Mouse (Mus musculus) adrenal gland, adult 2 months (tissue): Measurements from ENCODE around the gene Siae. TPM values are rescaled to one million over a fixed set of nuclear protein-coding genes. Genes with fewer than 3 reads are reported as not detected.

Experiments
- DNase-seq: peaks from one replicate; pipeline ENCODE4 v3.0.0; 2021
- polyA plus RNA-seq: library from polyadenylated mRNA; depleted of rRNA; stranded (reverse); fragments of >200 nt; gene quantifications from 2 replicates; pipeline ENCODE4 v1.2.3, GENCODE M21; 2012; rRNA removed
- total RNA-seq, 2 experiments: library from RNA; stranded (reverse); gene quantifications; 2 replicates each; pipeline ENCODE4 v1.2.3; 2021

Siae gene
- total and polyA plus RNA-seq, 3 experiments, result 4.5 to 17.7 (median 16.5) TPM

- no peak for DNase-seq
Observed at GRCm38 (mm10) chr9:37675287-37675686, 119.8 kb downstream of the Siae start.

- DNase-seq, result peak; percentile 6
Observed at GRCm38 (mm10) chr9:37681123-37681522, 125.6 kb downstream of the Siae start.

- no peak for DNase-seq
Observed at GRCm38 (mm10) chr9:37687288-37687940, 131.9 kb downstream of the Siae start.

DNA sequence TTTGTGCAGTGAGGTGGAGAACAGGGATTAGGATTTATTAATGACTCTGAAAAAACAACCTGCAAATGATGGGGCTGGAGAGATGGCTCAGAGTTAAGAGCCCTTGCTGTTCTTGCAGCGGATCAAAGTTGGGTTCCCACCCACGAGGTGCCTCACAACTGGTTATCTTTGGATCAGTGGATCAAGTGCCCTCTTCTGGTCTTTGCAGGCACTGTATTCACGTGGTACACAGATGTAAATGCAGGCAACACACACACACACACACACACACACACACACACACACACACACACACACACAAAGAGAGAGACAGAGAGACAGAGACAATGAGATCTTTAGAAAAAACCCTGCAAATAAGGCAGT lies 132.4 kb downstream of the Siae start:
- no peak for DNase-seq

- DNase-seq, result no peak
Observed at GRCm38 (mm10) chr9:37689970-37690686, 134.6 kb downstream of the Siae start.

Other genes starting within 250 kb of the Siae start
- 1 to 10 TPM; 2.0 to 2.3 TPM for gene Ccdc15, start 207.3 kb upstream of the Siae start, total RNA-seq
- 3.0 and 3.2 TPM in 2 replicates for gene Ccdc15, start 207.3 kb upstream of the Siae start, polyA plus RNA-seq
- gene Hepacam, start 188.3 kb upstream of the Siae start, total RNA-seq, result under 1 TPM in 1 of 2 experiments, not detected in 1; 0.23 TPM
- 0.26 and 0.40 TPM in 2 replicates for gene Hepacam, start 188.3 kb upstream of the Siae start, polyA plus RNA-seq
- 10 to 100 TPM; 17.3 to 27.0 TPM for gene Robo4, start 153.8 kb upstream of the Siae start, total RNA-seq
- 47.5 and 54.0 TPM in 2 replicates for gene Robo4, start 153.8 kb upstream of the Siae start, polyA plus RNA-seq
- gene Robo3, start 122.5 kb upstream of the Siae start, total RNA-seq, result under 1 TPM; 0.62 to 0.75 TPM
- gene Robo3, start 122.5 kb upstream of the Siae start, polyA plus RNA-seq, result 2.9 and 5.9 TPM in 2 replicates
- 10 to 100 TPM; 15.3 to 22.7 TPM for gene Msantd2, start 66.4 kb upstream of the Siae start, total RNA-seq
- 26.0 and 29.9 TPM in 2 replicates for gene Msantd2, start 66.4 kb upstream of the Siae start, polyA plus RNA-seq
- gene Esam, start 27.6 kb upstream of the Siae start, total RNA-seq, result 10 to 100 TPM; 23.5 to 42.4 TPM
- gene Esam, start 27.6 kb upstream of the Siae start, polyA plus RNA-seq, result 49.2 and 59.1 TPM in 2 replicates
- 1 to 10 TPM; 1.8 to 3.0 TPM for gene Vsig2, start 16.4 kb upstream of the Siae start, total RNA-seq
- gene Vsig2, start 16.4 kb upstream of the Siae start, polyA plus RNA-seq, result 8.8 and 8.9 TPM in 2 replicates
- 1 to 10 TPM; 1.5 to 2.8 TPM for gene Nrgn, start 2.8 kb upstream of the Siae start, total RNA-seq
- gene Nrgn, start 2.8 kb upstream of the Siae start, polyA plus RNA-seq, result 1.9 and 3.8 TPM in 2 replicates
- 1 to 10 TPM; 3.2 to 4.0 TPM for gene Spa17, start 58.0 kb downstream of the Siae start, total RNA-seq
- 0.51 and 1.3 TPM in 2 replicates for gene Spa17, start 58.0 kb downstream of the Siae start, polyA plus RNA-seq
- gene Tbrg1, start 101.6 kb downstream of the Siae start, total RNA-seq, result 10 to 100 TPM; 74.5 to 81.1 TPM
- gene Tbrg1, start 101.6 kb downstream of the Siae start, polyA plus RNA-seq, result 23.7 and 28.7 TPM in 2 replicates
- under 1 TPM in 1 of 2 experiments, not detected in 1; 0.20 TPM for gene Panx3, start 113.5 kb downstream of the Siae start, total RNA-seq
- 0.10 and 0.46 TPM in 2 replicates for gene Panx3, start 113.5 kb downstream of the Siae start, polyA plus RNA-seq
- gene Olfr160, start 160.6 kb downstream of the Siae start, total RNA-seq, result not detected
- gene Olfr160, start 160.6 kb downstream of the Siae start, polyA plus RNA-seq, result not detected in 2 replicates
- not detected for gene Olfr874, start 189.4 kb downstream of the Siae start, total RNA-seq
- gene Olfr874, start 189.4 kb downstream of the Siae start, polyA plus RNA-seq, result not detected in 2 replicates
- not detected for gene Olfr875, start 216.2 kb downstream of the Siae start, total RNA-seq
- not detected in 2 replicates for gene Olfr875, start 216.2 kb downstream of the Siae start, polyA plus RNA-seq
- not detected for gene Olfr876, start 247.3 kb downstream of the Siae start, total RNA-seq
- gene Olfr876, start 247.3 kb downstream of the Siae start, polyA plus RNA-seq, result not detected in 2 replicates